Mouse (Mus musculus): ENCODE data around the gene Celf5.

GRCm38 (mm10) chr10:81421797-81422100 lies 60.8 kb downstream of the Celf5 start:
- TF ChIP-seq CTCF (IDR thresholded peaks at IDR 0.05; ENCODE audit: extremely low read depth, insufficient read depth, low read length) (no peak), POLR2A (IDR thresholded peaks at IDR 0.05; ENCODE audit: extremely low read depth, insufficient read depth, low read length) (no peak)

Measured in cortical plate, adult 2 months (tissue).